Mouse (Mus musculus) MEL (cell line): ENCODE results near the gene Nfia. TPM values are rescaled to one million over a fixed set of nuclear protein-coding genes. Genes with fewer than 3 reads are reported as not detected.

ENCODE experiments used
- DNase-seq: peaks from one replicate; pipeline ENCODE4 v3.0.0; 2011; ENCODE audit warnings: low read depth, low spot score
- H3K27ac ChIP-seq: 2 replicates; pipeline ENCODE4 v1.5.1; 2012; ENCODE audit warnings: low read depth, mild to moderate bottlenecking, control low read depth, low read length, moderate library complexity; ENCODE audit not compliant: control insufficient read depth
- H3K27me3 ChIP-seq, 2 experiments: fragments of 150-350 bp in 1 of 2; sonication (generic) in 1 of 2; 2 replicates each; pipeline ENCODE4 v1.6.1; 2012; ENCODE audit warnings: low read length in 2 of 2, mild to moderate bottlenecking in 2 of 2, improper control_type of control experiment in 1 of 2, moderate library complexity in 1 of 2; ENCODE audit not compliant: insufficient read depth in 2 of 2, control insufficient read depth in 1 of 2
- H3K36me3 ChIP-seq, 2 experiments: 2 replicates each; pipeline ENCODE4 v1.6.1; 2012 to 2014; ENCODE audit warnings: low read length in 2 of 2, improper control_type of control experiment in 1 of 2, inconsistent platforms in 1 of 2, mild to moderate bottlenecking in 1 of 2; ENCODE audit not compliant: insufficient read depth in 2 of 2, control insufficient read depth in 1 of 2
- H3K4me1 ChIP-seq, 2 experiments: fragments of 150-350 bp in 1 of 2; sonication (generic) in 1 of 2; 2 replicates each; pipeline ENCODE4 v1.6.1; 2012; ENCODE audit warnings: low read length in 2 of 2, improper control_type of control experiment in 1 of 2, mild to moderate bottlenecking in 1 of 2; ENCODE audit not compliant: insufficient read depth in 2 of 2, control insufficient read depth in 1 of 2
- H3K4me3 ChIP-seq, 2 experiments: fragments of 150-350 bp in 1 of 2; sonication (generic) in 1 of 2; 2 replicates each; pipeline ENCODE4 v1.5.1; 2012; ENCODE audit warnings: low read depth in 2 of 2, low read length in 2 of 2, mild to moderate bottlenecking in 2 of 2, moderate library complexity in 2 of 2, control low read depth in 1 of 2, improper control_type of control experiment in 1 of 2; ENCODE audit not compliant: control insufficient read depth in 1 of 2, insufficient read depth in 1 of 2
- H3K79me2 ChIP-seq: 2 replicates; pipeline ENCODE4 v1.6.1; 2012; ENCODE audit warnings: mild to moderate bottlenecking, low read length, moderate library complexity; ENCODE audit not compliant: control insufficient read depth, poor library complexity, insufficient read depth
- H3K9ac ChIP-seq: 2 replicates; pipeline ENCODE4 v1.6.1; 2012; ENCODE audit warnings: low read depth, mild to moderate bottlenecking, control low read depth, low read length, moderate library complexity; ENCODE audit not compliant: control insufficient read depth, poor library complexity, severe bottlenecking
- H3K9me3 ChIP-seq: fragments of 150-350 bp; sonication (generic); replicated peaks from 2 replicates; pipeline ENCODE4 v1.6.1; 2012; ENCODE audit warnings: mild to moderate bottlenecking, low read length, improper control_type of control experiment, moderate library complexity; ENCODE audit not compliant: insufficient read depth
- BHLHE40 ChIP-seq: IDR thresholded peaks from 2 replicates; pipeline ENCODE4 v1.6.1; 2012; ENCODE audit warnings: low read depth, mild to moderate bottlenecking, inconsistent platforms, low read length, improper control_type of control experiment, borderline replicate concordance
- CHD1 ChIP-seq: IDR thresholded peaks from 2 replicates; pipeline ENCODE4 v1.6.1; 2012; ENCODE audit warnings: low read depth, mild to moderate bottlenecking, inconsistent platforms, low read length, improper control_type of control experiment
- CHD2 ChIP-seq: IDR thresholded peaks from 2 replicates; pipeline ENCODE4 v1.6.1; 2011; ENCODE audit warnings: low read length, improper control_type of control experiment
- E2F4 ChIP-seq: IDR thresholded peaks from 2 replicates; pipeline ENCODE4 v1.6.1; 2011; ENCODE audit warnings: low read depth, low read length, improper control_type of control experiment, borderline replicate concordance
- GATA1 ChIP-seq: IDR thresholded peaks from 2 replicates; pipeline ENCODE4 v1.6.1; 2011; ENCODE audit warnings: low read depth, low read length, improper control_type of control experiment
- HCFC1 ChIP-seq: IDR thresholded peaks from 2 replicates; pipeline ENCODE4 v1.6.1; 2012; ENCODE audit warnings: low read depth, mild to moderate bottlenecking, inconsistent platforms, low read length, improper control_type of control experiment, moderate library complexity
- JUND ChIP-seq: IDR thresholded peaks from 2 replicates; pipeline ENCODE4 v1.6.1; 2011; ENCODE audit warnings: low read depth, mild to moderate bottlenecking, improper control_type of control experiment, low read length
- KAT2A ChIP-seq: conservative IDR thresholded peaks from 2 replicates; pipeline ENCODE4 v1.6.1; 2012; ENCODE audit warnings: low read depth, low read length, improper control_type of control experiment, inconsistent platforms
- MAX ChIP-seq: IDR thresholded peaks from 2 replicates; pipeline ENCODE4 v1.6.1; 2011; ENCODE audit warnings: low read length, improper control_type of control experiment
- MEF2A ChIP-seq: IDR thresholded peaks from 2 replicates; pipeline ENCODE4 v1.6.1; 2014; ENCODE audit warnings: low read depth, mild to moderate bottlenecking, inconsistent platforms, low read length, improper control_type of control experiment; ENCODE audit not compliant: poor library complexity, insufficient replicate concordance, severe bottlenecking; ENCODE audit errors: extremely low read depth
- MXI1 ChIP-seq: IDR thresholded peaks from 2 replicates; pipeline ENCODE4 v1.6.1; 2011; ENCODE audit warnings: mild to moderate bottlenecking, low read depth, low read length, improper control_type of control experiment
- NRF1 ChIP-seq: IDR thresholded peaks from 2 replicates; pipeline ENCODE4 v1.6.1; 2014; ENCODE audit warnings: low read depth, mild to moderate bottlenecking, inconsistent platforms, low read length, improper control_type of control experiment, moderate library complexity; ENCODE audit not compliant: poor library complexity, insufficient read depth, severe bottlenecking
- POLR2AphosphoS2 ChIP-seq: IDR thresholded peaks from 2 replicates; pipeline ENCODE4 v1.6.1; 2011; ENCODE audit warnings: low read length, improper control_type of control experiment
- SMC3 ChIP-seq: IDR thresholded peaks from 2 replicates; pipeline ENCODE4 v1.6.1; 2011; ENCODE audit warnings: low read depth, low read length, improper control_type of control experiment
- TCF12 ChIP-seq: IDR thresholded peaks from 2 replicates; pipeline ENCODE4 v1.6.1; 2014; ENCODE audit warnings: low read depth, mild to moderate bottlenecking, inconsistent platforms, low read length, improper control_type of control experiment, moderate library complexity
- USF1 ChIP-seq: IDR thresholded peaks from 2 replicates; pipeline ENCODE4 v1.6.1; 2014; ENCODE audit warnings: low read depth, mild to moderate bottlenecking, inconsistent platforms, low read length, improper control_type of control experiment, moderate library complexity
- USF2 ChIP-seq, 2 experiments: IDR thresholded peaks; 2 replicates each; pipeline ENCODE4 v1.6.1; 2011 to 2012; ENCODE audit warnings: improper control_type of control experiment in 2 of 2, low read length in 2 of 2, borderline replicate concordance in 1 of 2, inconsistent platforms in 1 of 2, low read depth in 1 of 2, mild to moderate bottlenecking in 1 of 2; ENCODE audit not compliant: insufficient read depth in 1 of 2
- ZC3H11A ChIP-seq: IDR thresholded peaks from 2 replicates; pipeline ENCODE4 v1.6.1; 2012; ENCODE audit warnings: low read depth, mild to moderate bottlenecking, inconsistent platforms, low read length, improper control_type of control experiment
- ZKSCAN1 ChIP-seq: IDR thresholded peaks from 2 replicates; pipeline ENCODE4 v1.6.1; 2012; ENCODE audit warnings: low read depth, mild to moderate bottlenecking, inconsistent platforms, low read length, improper control_type of control experiment, moderate library complexity
- polyA plus RNA-seq, 2 experiments: library from polyadenylated mRNA; stranded (reverse) in 1 of 2; unstranded in 1 of 2; fragments of >175 nt in 1 of 2; fragments of >200 nt in 1 of 2; gene quantifications; 2 replicates each; pipeline versions ENCODE4 v1.2.1 to v1.2.4; 2012; ENCODE audit warnings: low replicate concordance in 2 of 2, low read depth in 1 of 2; ENCODE audit not compliant: insufficient read length in 2 of 2, insufficient read depth in 1 of 2, missing spikeins in 1 of 2
- total RNA-seq: library from RNA; depleted of rRNA; stranded (reverse); fragments of 300-350 nt; gene quantifications from 2 replicates; pipeline ENCODE4 v1.2.3, GENCODE M21; 2012

Gene Nfia
- total and polyA plus RNA-seq, 3 experiments: 10.2 to 20.5 (median 13.4) TPM

- DNase-seq: no peak
- peaks cover 45 to 73% of the 10 kb centered on the region in 2 experiments for H3K36me3 ChIP-seq
- no peak overlapping the region for H3K9ac ChIP-seq
- H3K27me3 ChIP-seq: no peaks in the 10 kb centered on the region
- peaks cover 9 to 15% of the 10 kb centered on the region in 2 experiments; a peak in 3 of 4 replicates for H3K4me1 ChIP-seq
- TF ChIP-seq MXI1 (no peak), MAX (no peak), ZKSCAN1 (no peak), BHLHE40 (no peak)
- H3K9me3 ChIP-seq: no peaks in the 10 kb centered on the region
- H3K27ac ChIP-seq: no peak overlapping the region
- peaks cover 74% of the 10 kb centered on the region for H3K79me2 ChIP-seq
- H3K4me3 ChIP-seq: no peak overlapping the region
These were observed 15.0 kb downstream of the Nfia start for GRCm38 (mm10) chr4:97787515-97787914.

- no peak overlapping the region for H3K9ac ChIP-seq
- no peak overlapping the region for H3K4me3 ChIP-seq
- H3K27ac ChIP-seq: no peak overlapping the region
- no peaks in the 10 kb centered on the region for H3K27me3 ChIP-seq
- peaks cover 40 to 72% of the 10 kb centered on the region in 2 experiments for H3K36me3 ChIP-seq
- DNase-seq: no peak
- TF ChIP-seq E2F4 (no peak), MEF2A (no peak), USF1 (no peak), KAT2A (no peak), TCF12 (no peak)
- H3K9me3 ChIP-seq: no peaks in the 10 kb centered on the region
- H3K4me1 ChIP-seq: peaks cover 7% of the 10 kb centered on the region in 2 experiments; a peak in 3 of 4 replicates
- peaks cover 72% of the 10 kb centered on the region for H3K79me2 ChIP-seq
These were observed 16.0 kb downstream of the Nfia start for GRCm38 (mm10) chr4:97788537-97788936.

GRCm38 (mm10) chr4:97793931-97794330 is 21.4 kb downstream of the Nfia start:
- Histone ChIP-seq H3K4me1 (peaks cover 3 to 7% of the 10 kb centered on the region in 2 experiments; a peak in 3 of 4 replicates), H3K27me3 (no peaks in the 10 kb centered on the region), H3K27ac (no peak overlapping the region), H3K9ac (no peak overlapping the region), H3K79me2 (peaks cover 69% of the 10 kb centered on the region), H3K9me3 (no peaks in the 10 kb centered on the region), H3K4me3 (no peak overlapping the region), H3K36me3 (peaks cover 29 to 46% of the 10 kb centered on the region in 2 experiments)
- no peak for TF ChIP-seq ZC3H11A
- TF ChIP-seq GATA1: no peak
- TF ChIP-seq JUND: no peak
- TF ChIP-seq POLR2AphosphoS2: no peak
- TF ChIP-seq HCFC1: no peak
- TF ChIP-seq CHD1: no peak
- no peak for TF ChIP-seq BHLHE40
- no peak for TF ChIP-seq USF2 (IDR thresholded peaks at IDR 0.05; ENCODE audit: borderline replicate concordance in 1 of 2, insufficient read depth in 1 of 2, low read depth in 1 of 2, low read length in 2 of 2)
- TF ChIP-seq CHD2: no peak
- TF ChIP-seq SMC3: no peak
- TF ChIP-seq NRF1: no peak
- DNase-seq: no peak
